Mouse (Mus musculus) megakaryocyte progenitor cell, adult 5-6 weeks (primary cell): ENCODE data around the gene Smco2. TPM values are rescaled to one million over a fixed set of nuclear protein-coding genes. Genes with fewer than 3 reads are reported as not detected.

Experiments used
- total RNA-seq, 2 experiments: library from RNA; stranded (forward) in 1 of 2; stranded (reverse) in 1 of 2; fragments of 157-497, 149-512 nt in 1 of 2; fragments of 200-1000 nt in 1 of 2; gene quantifications; 2 replicates each; pipeline versions ENCODE4 v1.2.3 to v1.2.4; 2015 to 2017

Smco2 gene
- total RNA-seq, 2 experiments from 2014 or later, result not detected

Other genes starting within 250 kb of the Smco2 start
- 222 and 260 TPM in 2 replicates for gene Med21, start 207.6 kb upstream of the Smco2 start, total RNA-seq (2015)
- gene Med21, start 207.6 kb upstream of the Smco2 start, total RNA-seq (2017), result 190 and 247 TPM in 2 replicates
- 78.9 and 81.3 TPM in 2 replicates for gene Tm7sf3, start 207.3 kb upstream of the Smco2 start, total RNA-seq (2015)
- 92.5 and 99.5 TPM in 2 replicates for gene Tm7sf3, start 207.3 kb upstream of the Smco2 start, total RNA-seq (2017)
- 2.5 and 3.0 TPM in 2 replicates for gene Stk38l, start 125.1 kb upstream of the Smco2 start, total RNA-seq (2015)
- gene Stk38l, start 125.1 kb upstream of the Smco2 start, total RNA-seq (2017), result 2.3 and 2.4 TPM in 2 replicates
- gene Arntl2, start 54.0 kb upstream of the Smco2 start, total RNA-seq (2015), result not detected in 2 replicates
- not detected in 2 replicates for gene Arntl2, start 54.0 kb upstream of the Smco2 start, total RNA-seq (2017)
- 6.8 and 9.5 TPM in 2 replicates for gene Ppfibp1, start 38.4 kb downstream of the Smco2 start, total RNA-seq (2015)
- 9.8 and 19.6 TPM in 2 replicates for gene Ppfibp1, start 38.4 kb downstream of the Smco2 start, total RNA-seq (2017)
- gene 1700034J05Rik, start 104.3 kb downstream of the Smco2 start, total RNA-seq (2015), result not detected in 2 replicates
- gene 1700034J05Rik, start 104.3 kb downstream of the Smco2 start, total RNA-seq (2017), result not detected in 2 replicates
- 0.27 TPM in 1 of 2 replicates, not detected in the other for gene Rep15, start 182.5 kb downstream of the Smco2 start, total RNA-seq (2015)
- gene Rep15, start 182.5 kb downstream of the Smco2 start, total RNA-seq (2017), result 0.41 TPM in 1 of 2 replicates, not detected in the other
- gene Mrps35, start 192.7 kb downstream of the Smco2 start, total RNA-seq (2015), result 101 and 103 TPM in 2 replicates
- 87.8 and 94.0 TPM in 2 replicates for gene Mrps35, start 192.7 kb downstream of the Smco2 start, total RNA-seq (2017)
- not detected in 2 replicates for gene Mansc4, start 236.9 kb downstream of the Smco2 start, total RNA-seq (2015)
- not detected in 2 replicates for gene Mansc4, start 236.9 kb downstream of the Smco2 start, total RNA-seq (2017)
- 8.0 and 9.7 TPM in 2 replicates for gene Klhl42, start 241.3 kb downstream of the Smco2 start, total RNA-seq (2015)
- gene Klhl42, start 241.3 kb downstream of the Smco2 start, total RNA-seq (2017), result 6.5 and 7.6 TPM in 2 replicates